In genomic region chr1:134414501-134415167, GRCm38 (mm10) we compare ENCODE assay signal across 8 mouse cellular contexts. TPM values are rescaled to one million over a fixed set of nuclear protein-coding genes. Genes with fewer than 3 reads are reported as not detected.
DNase-seq lines count a peak whose midpoint lies in the region; ATAC-seq and TF ChIP-seq lines count a peak whose summit lies in the region.

No protein-coding gene starts in this region.

- peak; percentile 5 for DNase-seq in layer of hippocampus, adult 9-10 months (ENCODE audit: low spot score)
- no peak for DNase-seq in layer of hippocampus, postnatal 36 days
- no peak for DNase-seq in embryonic facial prominence, embryonic 10.5 days (ENCODE audit: low spot score)
- DNase-seq in intestine, embryonic 14.5 days (ENCODE audit: low spot score) = no peak
- DNase-seq in right cerebral cortex, adult 18-20 months = no peak
- no peak for DNase-seq in thymus, postnatal 4 days
- DNase-seq in kidney, adult 11 months = no peak

- H3K4me3 ChIP-seq in embryonic facial prominence, embryonic 10.5 days = peak overlapping the region; percentile 91
- H3K4me3 ChIP-seq in intestine, embryonic 14.5 days (ENCODE audit: low read depth, low read length) = peak overlapping the region; percentile 93
- H3K4me3 ChIP-seq in myocyte = peak overlapping the region; percentile 51

- peak overlapping the region; percentile 90 for H3K9ac ChIP-seq in intestine, embryonic 14.5 days (ENCODE audit: low read length)

- H3K36me3 ChIP-seq in embryonic facial prominence, embryonic 10.5 days (replicated peaks) = peaks cover 40% of the 10 kb centered on the region
- peaks cover 20% of the 10 kb centered on the region for H3K36me3 ChIP-seq in intestine, embryonic 14.5 days (ENCODE audit: control insufficient read depth, insufficient read depth, low read length)
- peaks cover 34% of the 10 kb centered on the region for H3K36me3 ChIP-seq in myocyte (ENCODE audit: control insufficient read depth, insufficient read depth)

- peak; percentile 30 for ATAC-seq in intestine, embryonic 14.5 days (replicated peaks; ENCODE audit: low FRiP score, low TSS enrichment, low read depth)

- no peaks in the 10 kb centered on the region for H3K27me3 ChIP-seq in embryonic facial prominence, embryonic 10.5 days (replicated peaks; ENCODE audit: low read depth, poor library complexity, severe bottlenecking)
- no peaks in the 10 kb centered on the region for H3K27me3 ChIP-seq in intestine, embryonic 14.5 days (replicated peaks; ENCODE audit: control insufficient read depth, insufficient read depth, low read length)
- no peaks in the 10 kb centered on the region for H3K27me3 ChIP-seq in myocyte (ENCODE audit: control insufficient read depth, insufficient read depth, insufficient read length)

- H3K9me3 ChIP-seq in embryonic facial prominence, embryonic 10.5 days = no peaks in the 10 kb centered on the region
- no peaks in the 10 kb centered on the region for H3K9me3 ChIP-seq in intestine, embryonic 14.5 days (ENCODE audit: control insufficient read depth, low read length)

- peak overlapping the region; percentile 62 for H3K4me2 ChIP-seq in intestine, embryonic 14.5 days (ENCODE audit: low read length)
- peak overlapping the region; percentile 90 for H3K4me2 ChIP-seq in myocyte (ENCODE audit: low read depth)

- 12% methylated on average over 11 of the region's 11 CpGs for WGBS in embryonic facial prominence, embryonic 10.5 days
- 13% methylated on average over 11 of the region's 11 CpGs for WGBS in intestine, embryonic 14.5 days

- peak overlapping the region; percentile 97 for H3K27ac ChIP-seq in embryonic facial prominence, embryonic 10.5 days (replicated peaks)
- peak overlapping the region; percentile 94 for H3K27ac ChIP-seq in intestine, embryonic 14.5 days (ENCODE audit: low read depth)

- H3ac ChIP-seq in myocyte (ENCODE audit: control insufficient read depth, insufficient read length) = peak overlapping the region; percentile 100

- no peak for TF ChIP-seq POLR2A in myocyte (IDR thresholded peaks at IDR 0.05; ENCODE audit: insufficient read length, low read depth)

- H3K79me2 ChIP-seq in myocyte (ENCODE audit: control insufficient read depth, insufficient read depth) = peaks cover 41% of the 10 kb centered on the region

- peaks cover 46% of the 10 kb centered on the region for H3K4me1 ChIP-seq in embryonic facial prominence, embryonic 10.5 days
- H3K4me1 ChIP-seq in intestine, embryonic 14.5 days (replicated peaks; ENCODE audit: control insufficient read depth, insufficient read depth, low read length) = peaks cover 37% of the 10 kb centered on the region

TF ChIP-seq in myocyte, 11 proteins besides CTCF, POLR2A, EP300 and RAD21:
- TF ChIP-seq CEBPB (IDR thresholded peaks at IDR 0.05; ENCODE audit: insufficient read depth, poor library complexity, severe bottlenecking) = 0 out of 2 replicates have a peak, but pooled peaks have one; percentile 12
- TF ChIP-seq POLR2AphosphoS2 (IDR thresholded peaks at IDR 0.05; ENCODE audit: insufficient read length, low read depth) = no peak

RNA-seq across cellular contexts. Expression of gene Adipor1, which starts 0.5 kb away (rescaled TPM):
- 10 to 100 TPM; 57.5 to 57.7 TPM for total RNA-seq in layer of hippocampus, postnatal 36 days (2021)
- 75.8 and 76.2 TPM in 2 replicates for polyA plus RNA-seq in embryonic facial prominence, embryonic 10.5 days (2016; fragmentation: Nextera tagmentation; extraction: Ambion mirVana)
- polyA plus RNA-seq in intestine, embryonic 14.5 days (2014; fragmentation: Nextera tagmentation; extraction: Ambion mirVana) = 80.1 and 80.6 TPM in 2 replicates
- polyA plus RNA-seq in myocyte (2012; fragmentation: generic; extraction: Trizol) = 87.9 TPM

RNA-seq across cellular contexts. Expression of gene Cyb5r1, which starts 9.3 kb away (rescaled TPM):
- total RNA-seq in layer of hippocampus, postnatal 36 days (2021) = 10 to 100 TPM; 27.2 to 29.4 TPM
- polyA plus RNA-seq in embryonic facial prominence, embryonic 10.5 days (2016; fragmentation: Nextera tagmentation; extraction: Ambion mirVana) = 37.0 and 37.3 TPM in 2 replicates
- polyA plus RNA-seq in intestine, embryonic 14.5 days (2014; fragmentation: Nextera tagmentation; extraction: Ambion mirVana) = 34.9 and 38.3 TPM in 2 replicates
- 452 TPM for polyA plus RNA-seq in myocyte (2012; fragmentation: generic; extraction: Trizol)

RNA-seq across cellular contexts. Expression of gene 4933406M09Rik, which starts 28.9 kb away (rescaled TPM):
- total RNA-seq in layer of hippocampus, postnatal 36 days (2021) = not detected
- not detected in 2 replicates for polyA plus RNA-seq in embryonic facial prominence, embryonic 10.5 days (2016; fragmentation: Nextera tagmentation; extraction: Ambion mirVana)
- 0.09 TPM in 1 of 2 replicates, not detected in the other for polyA plus RNA-seq in intestine, embryonic 14.5 days (2014; fragmentation: Nextera tagmentation; extraction: Ambion mirVana)
- not detected for polyA plus RNA-seq in myocyte (2012; fragmentation: generic; extraction: Trizol)

RNA-seq across cellular contexts. Expression of gene Klhl12, which starts 40.7 kb away (rescaled TPM):
- total RNA-seq in layer of hippocampus, postnatal 36 days (2021) = 10 to 100 TPM; 43.8 to 44.9 TPM
- polyA plus RNA-seq in embryonic facial prominence, embryonic 10.5 days (2016; fragmentation: Nextera tagmentation; extraction: Ambion mirVana) = 39.1 and 42.6 TPM in 2 replicates
- polyA plus RNA-seq in intestine, embryonic 14.5 days (2014; fragmentation: Nextera tagmentation; extraction: Ambion mirVana) = 18.9 and 25.7 TPM in 2 replicates
- polyA plus RNA-seq in myocyte (2012; fragmentation: generic; extraction: Trizol) = 11.3 TPM

RNA-seq across cellular contexts. Expression of gene Tmem183a, which starts 52.9 kb away (rescaled TPM):
- total RNA-seq in layer of hippocampus, postnatal 36 days (2021) = 10 to 100 TPM; 70.5 to 75.0 TPM
- 119 and 126 TPM in 2 replicates for polyA plus RNA-seq in embryonic facial prominence, embryonic 10.5 days (2016; fragmentation: Nextera tagmentation; extraction: Ambion mirVana)
- 89.2 and 93.4 TPM in 2 replicates for polyA plus RNA-seq in intestine, embryonic 14.5 days (2014; fragmentation: Nextera tagmentation; extraction: Ambion mirVana)
- polyA plus RNA-seq in myocyte (2012; fragmentation: generic; extraction: Trizol) = 67.3 TPM

Comparison
In these comparisons a context has a peak if more than half of its experiments do, and no peak if none do; other contexts are left out.
1. RNA of gene Cyb5r1, which starts 9.3 kb away (polyA plus RNA-seq): 452 TPM in myocyte (single experiment); 37.0 to 37.3 TPM in embryonic facial prominence, embryonic 10.5 days and 34.9 to 38.3 TPM in intestine, embryonic 14.5 days; every median in the first group is over 10 times any median in the second.
2. Peak in every context shown above with its lines, with median percentiles within 50 percentile points of each other: H3K4me3 ChIP-seq.